Comparison of ENCODE assay signal across 14 mouse cellular contexts in genomic region chr3:9620611-9621010, GRCm38 (mm10).
"Had no signal": no experiment of that assay in that cellular context is flagged by ENCODE, and none has a peak within 500 bp of the region (broad histone marks: within the 10 kb centered on the region; RNA-seq: fewer than 3 reads in every experiment).

No protein-coding gene starts in this region.

- H3K27me3 ChIP-seq: midbrain, embryonic 13.5 days; midbrain, embryonic 15.5 days; neural tube, embryonic 12.5 days had no signal

- H3K9ac ChIP-seq: lung, embryonic 14.5 days; midbrain, embryonic 13.5 days; midbrain, embryonic 15.5 days; neural tube, embryonic 12.5 days had no signal

- H3K27ac ChIP-seq: midbrain, embryonic 13.5 days; midbrain, embryonic 15.5 days; neural tube, embryonic 12.5 days had no signal

- H3K4me2 ChIP-seq: lung, embryonic 14.5 days; midbrain, embryonic 11.5 days; midbrain, embryonic 13.5 days; midbrain, embryonic 15.5 days; neural tube, embryonic 12.5 days had no signal

- H3K36me3 ChIP-seq: midbrain, embryonic 13.5 days; midbrain, embryonic 15.5 days; neural tube, embryonic 12.5 days had no signal

- H3K9me3 ChIP-seq: midbrain, embryonic 13.5 days; midbrain, embryonic 15.5 days; neural tube, embryonic 12.5 days had no signal

- ATAC-seq: midbrain, embryonic 13.5 days; midbrain, embryonic 15.5 days had no signal

- DNase-seq: lung, adult 18-20 months; lung, embryonic 14.5 days; lung, postnatal 10 days; lung, postnatal 4 days; right cerebral cortex, postnatal 14 days; spleen, adult 18-20 months; thymus, adult 18-20 months; thymus, postnatal 14 days; thymus, postnatal 36 days had no signal

- H3K4me1 ChIP-seq: midbrain, embryonic 13.5 days; midbrain, embryonic 15.5 days; neural tube, embryonic 12.5 days had no signal

- H3K4me3 ChIP-seq: megakaryocyte, embryonic 14.5 days; midbrain, embryonic 13.5 days; midbrain, embryonic 15.5 days; neural tube, embryonic 12.5 days had no signal
